Mouse (Mus musculus) ES-E14 (cell line): ENCODE measurements around the gene Scnn1b. TPM values are rescaled to one million over a fixed set of nuclear protein-coding genes. Genes with fewer than 3 reads are reported as not detected.

Experiments
- DNase-seq: peaks from one replicate; pipeline ENCODE4 v3.0.0-alpha.2; 2013; ENCODE audit warnings: low read depth, low spot score
- H3K27ac ChIP-seq: 2 replicates; pipeline ENCODE4 v1.5.1; 2012; ENCODE audit warnings: low read depth, mild to moderate bottlenecking, low read length, moderate library complexity, mixed read lengths; ENCODE audit not compliant: poor library complexity, insufficient read depth, severe bottlenecking
- H3K36me3 ChIP-seq: 2 replicates; pipeline ENCODE4 v1.6.1; 2012; ENCODE audit warnings: mild to moderate bottlenecking, low read length, moderate library complexity, mixed read lengths; ENCODE audit not compliant: control insufficient read depth, poor library complexity, insufficient read depth, severe bottlenecking
- H3K4me1 ChIP-seq, 2 experiments: fragments of 150-350 bp in 1 of 2; sonication (generic) in 1 of 2; 2 replicates each; pipeline ENCODE4 v1.6.1; 2012; ENCODE audit warnings: low read length in 2 of 2, mild to moderate bottlenecking in 1 of 2, mixed read lengths in 1 of 2; ENCODE audit not compliant: control insufficient read depth in 2 of 2, insufficient read depth in 2 of 2, poor library complexity in 1 of 2
- H3K4me3 ChIP-seq, 2 experiments: fragments of 150-350 bp in 1 of 2; sonication (generic) in 1 of 2; 2 replicates each; pipeline ENCODE4 v1.5.1; 2012; ENCODE audit warnings: low read length in 2 of 2, low read depth in 1 of 2, mild to moderate bottlenecking in 1 of 2, mixed read lengths in 1 of 2; ENCODE audit not compliant: insufficient read depth in 1 of 2, poor library complexity in 1 of 2, severe bottlenecking in 1 of 2
- H3K9ac ChIP-seq: 2 replicates; pipeline ENCODE4 v1.6.1; 2012; ENCODE audit warnings: low read depth, mild to moderate bottlenecking, low read length, mixed read lengths; ENCODE audit not compliant: poor library complexity, insufficient read depth, severe bottlenecking
- H3K9me3 ChIP-seq: fragments of 150-350 bp; sonication (generic); 2 replicates; pipeline ENCODE4 v1.6.1; 2012; ENCODE audit warnings: low read depth, mild to moderate bottlenecking, low read length; ENCODE audit not compliant: control insufficient read depth, insufficient read depth
- CHD2 ChIP-seq: IDR thresholded peaks from 2 replicates; pipeline ENCODE4 v1.6.1; 2014; ENCODE audit warnings: mild to moderate bottlenecking, low read depth, low read length, inconsistent platforms
- HCFC1 ChIP-seq: IDR thresholded peaks from 2 replicates; pipeline ENCODE4 v1.6.1; 2012; ENCODE audit warnings: low read length, inconsistent platforms, borderline replicate concordance; ENCODE audit not compliant: insufficient read depth
- MAFK ChIP-seq: IDR thresholded peaks from 2 replicates; pipeline ENCODE4 v1.6.1; 2014; ENCODE audit warnings: mild to moderate bottlenecking, low read depth, low read length, inconsistent platforms; ENCODE audit not compliant: insufficient read depth
- ZC3H11A ChIP-seq: IDR thresholded peaks from 2 replicates; pipeline ENCODE4 v1.6.1; 2012; ENCODE audit warnings: low read depth, mild to moderate bottlenecking, inconsistent platforms, low read length, borderline replicate concordance
- ZNF384 ChIP-seq: IDR thresholded peaks from 2 replicates; pipeline ENCODE4 v1.6.1; 2012; ENCODE audit warnings: low read depth, low read length, inconsistent platforms
- in situ Hi-C, 2 experiments: fragments of 600-800 bp; cut with MboI; formaldehyde crosslinking; loops; one replicate each; pipeline ENCODE4 v1.15.1; 2025; ENCODE audit warnings: low sequenced_read_pairs in 2 of 2, inconsistent platforms in 1 of 2; ENCODE audit not compliant: unreplicated experiment in 2 of 2
- total RNA-seq: library from RNA; depleted of rRNA; stranded (reverse); fragments of 300-350 nt; gene quantifications from 2 replicates; pipeline ENCODE4 v1.2.3, GENCODE M21; 2012; rRNA removed

Scnn1b gene
- total RNA-seq, 1 experiment: 0.22 TPM

DNA sequence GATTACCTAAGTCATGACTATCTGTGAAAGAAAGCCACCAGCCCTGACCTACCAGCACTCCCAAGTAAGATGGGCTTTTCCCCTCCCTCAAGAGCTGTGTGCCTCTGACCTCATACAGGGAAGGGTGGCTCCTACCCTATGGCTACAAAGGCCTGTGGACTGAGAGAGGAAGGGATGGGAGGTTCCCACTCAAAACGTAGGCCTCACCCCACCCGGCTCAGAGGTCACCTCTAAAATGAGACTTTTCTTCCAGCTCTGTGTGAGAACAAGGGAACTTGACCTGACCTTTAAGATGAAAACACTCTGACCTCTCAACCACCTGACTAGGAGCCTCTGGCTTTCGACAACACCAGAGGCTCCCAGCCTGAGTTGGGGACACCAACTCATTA, 97.7 kb downstream of the Scnn1b start:
- H3K9ac ChIP-seq: no peak overlapping the region
- no peak for TF ChIP-seq ZC3H11A
- no peak for TF ChIP-seq CHD2
- TF ChIP-seq HCFC1: no peak
- no peak for TF ChIP-seq ZNF384
- no peak for TF ChIP-seq MAFK
- H3K4me3 ChIP-seq: no peak overlapping the region
- H3K27ac ChIP-seq: no peak overlapping the region
- peak; percentile 45 for DNase-seq
- H3K36me3 ChIP-seq: peaks cover 9% of the 10 kb centered on the region; the same call in 1 of the 2 replicates
- H3K4me1 ChIP-seq: peaks cover 0 to 2% of the 10 kb centered on the region in 2 experiments; a peak in 2 of 4 replicates
- in situ Hi-C loops: loop anchor here in 1 of 2 experiments (25.0 kb wide), 1 partner anchor 225 kb away; the partner anchor contains the start of gene Scnn1g
- H3K9me3 ChIP-seq: no peaks in the 10 kb centered on the region

DNA sequence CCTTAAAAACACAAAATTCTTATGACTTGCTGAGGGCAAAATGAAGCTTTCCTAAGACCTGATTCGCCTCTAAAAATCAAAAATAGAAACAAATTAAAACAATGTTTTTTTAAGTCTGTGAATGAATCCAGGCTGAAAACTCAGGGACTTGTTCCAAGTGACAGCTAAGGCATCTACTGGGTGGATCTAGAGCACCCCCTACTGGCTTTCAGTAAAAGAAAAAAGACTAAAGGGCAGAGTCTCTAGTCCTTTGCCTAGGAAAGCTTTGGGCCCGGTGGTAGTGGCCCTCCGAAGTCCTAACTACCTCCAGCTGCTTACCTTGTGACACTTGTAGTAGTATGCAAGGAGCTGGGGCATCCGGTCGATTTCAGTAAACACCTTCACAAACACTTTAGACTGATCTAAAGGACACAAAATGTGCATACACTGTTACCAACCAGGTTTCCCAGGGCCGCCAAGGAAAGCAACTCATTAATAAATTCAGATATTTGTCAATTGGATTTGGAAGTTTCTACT, 99.1 kb downstream of the Scnn1b start:
- Histone ChIP-seq H3K9me3 (no peaks in the 10 kb centered on the region), H3K4me1 (peaks cover 0 to 2% of the 10 kb centered on the region in 2 experiments; a peak in 2 of 4 replicates), H3K9ac (no peak overlapping the region), H3K4me3 (no peak overlapping the region), H3K27ac (no peak overlapping the region), H3K36me3 (peaks cover 9% of the 10 kb centered on the region; the same call in 1 of the 2 replicates)
- TF ChIP-seq ZC3H11A (peak; percentile 95), CHD2 (no peak), MAFK (no peak), HCFC1 (no peak)
- in situ Hi-C loops: loop anchor here in 1 of 2 experiments (25.0 kb wide), 1 partner anchor 227 kb away; the partner anchor contains the start of gene Scnn1g
- DNase-seq: peak; percentile 53

DNA sequence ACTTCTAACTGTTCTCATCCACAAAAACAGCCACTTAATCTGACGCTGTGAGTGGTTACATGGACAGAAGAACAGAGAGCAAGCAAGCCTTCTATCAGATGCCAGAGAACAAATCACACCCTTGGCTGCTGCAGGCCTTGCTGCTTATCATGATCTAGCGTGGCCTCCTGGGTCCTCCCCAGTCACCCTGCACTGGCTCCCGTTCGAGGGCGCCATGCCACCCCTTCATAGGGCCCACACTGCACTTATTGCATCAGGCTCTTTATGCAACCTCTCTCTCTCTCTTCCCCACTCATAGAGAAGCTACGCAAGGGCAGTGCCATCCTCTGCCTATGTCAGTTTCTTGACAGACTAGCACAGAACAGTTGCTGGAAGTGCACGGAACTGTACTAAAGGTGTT, 101.3 kb downstream of the Scnn1b start:
- no peak for DNase-seq
- H3K9me3 ChIP-seq: no peaks in the 10 kb centered on the region

More for the DNA sequence above, 101.3 kb downstream of the Scnn1b start:
- H3K27ac ChIP-seq: no peak overlapping the region
- no peak overlapping the region for H3K9ac ChIP-seq
- no peak overlapping the region for H3K4me3 ChIP-seq
- peaks cover 0 to 2% of the 10 kb centered on the region in 2 experiments; a peak in 1 of 4 replicates for H3K4me1 ChIP-seq
- peaks cover 18% of the 10 kb centered on the region for H3K36me3 ChIP-seq
- TF ChIP-seq MAFK (no peak), ZNF384 (no peak), ZC3H11A (no peak), CHD2 (no peak), HCFC1 (no peak)
- in situ Hi-C loops: loop anchor here (5.0 to 25.0 kb wide), 2 partner anchors 229 to 234 kb away; partner anchors contain the start of gene Scnn1g (in 2 of the 2)

Other genes starting within 250 kb of the Scnn1b start
- gene Usp31, start 157.8 kb upstream of the Scnn1b start, total RNA-seq: 17.1 and 22.1 TPM in 2 replicates
- gene Scnn1g, start 130.6 kb upstream of the Scnn1b start, total RNA-seq: not detected in 2 replicates
- 17.7 and 19.9 TPM in 2 replicates for gene Cog7, start 116.7 kb downstream of the Scnn1b start, total RNA-seq
- gene Gga2, start 156.2 kb downstream of the Scnn1b start, total RNA-seq: 68.5 and 71.9 TPM in 2 replicates
- gene Ubfd1, start 202.1 kb downstream of the Scnn1b start, total RNA-seq: 56.1 and 70.7 TPM in 2 replicates
- gene Ears2, start 202.2 kb downstream of the Scnn1b start, total RNA-seq: 18.6 and 20.5 TPM in 2 replicates
- gene Ndufab1, start 236.8 kb downstream of the Scnn1b start, total RNA-seq: 113 and 151 TPM in 2 replicates